Mouse (Mus musculus): ENCODE results near the gene Dirc2. TPM values are rescaled to one million over a fixed set of nuclear protein-coding genes. Genes with fewer than 3 reads are reported as not detected.

The Dirc2 gene
- total RNA-seq, 2 experiments from 2014 or later: 67.2 to 68.0 TPM

DNA sequence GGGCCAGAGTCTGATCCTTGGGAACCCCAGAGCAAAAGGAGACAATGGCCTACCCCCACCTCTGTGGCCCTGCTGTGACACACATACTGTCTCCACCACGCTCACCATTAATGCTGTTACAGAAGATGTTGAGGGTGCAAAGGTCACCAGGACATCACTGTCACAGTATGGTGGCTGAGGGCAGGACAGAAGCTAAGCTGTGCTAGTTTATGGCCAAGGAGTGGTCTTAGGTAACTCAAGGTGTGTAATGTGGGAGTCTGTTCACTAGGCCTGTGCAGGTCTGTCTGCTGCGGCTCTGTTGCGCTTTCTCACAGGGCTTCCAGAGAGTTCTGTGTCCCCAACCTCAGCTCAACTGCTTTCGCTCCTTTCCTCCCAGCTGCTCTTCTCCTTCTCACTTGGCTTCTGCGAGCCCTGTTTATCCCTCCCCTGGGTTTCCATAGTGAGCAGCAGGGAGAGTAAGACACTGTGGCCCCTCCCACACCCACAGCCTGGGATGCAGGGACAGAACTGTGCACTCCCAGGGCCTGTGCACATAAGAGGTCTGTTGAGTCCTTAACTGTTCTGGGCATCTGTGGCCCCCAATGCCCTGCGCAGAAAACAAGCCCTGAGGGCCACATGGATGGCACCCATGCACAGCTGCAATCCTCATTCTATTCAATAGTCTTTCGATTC, 30.9 kb downstream of the Dirc2 start:
- DNase-seq: no peak

DNA sequence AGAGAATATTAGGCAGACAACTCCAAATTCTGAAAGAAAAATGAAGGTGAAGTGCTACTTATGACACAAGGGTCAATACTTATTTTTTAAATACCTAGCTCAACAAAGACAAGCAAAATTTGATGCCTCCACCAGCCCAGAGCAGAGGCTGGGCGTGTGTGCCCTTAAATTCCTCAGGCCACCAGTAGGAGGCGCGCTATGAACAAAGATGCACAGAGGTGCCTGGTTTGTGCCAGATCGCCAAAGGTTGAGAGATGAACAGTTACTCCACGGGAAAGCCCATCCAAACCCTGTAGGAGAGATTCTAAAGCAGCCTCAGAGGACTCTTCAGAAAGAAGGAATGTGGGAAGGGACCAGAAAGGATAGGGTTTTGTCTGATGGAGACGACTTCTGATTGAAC, 35.1 kb downstream of the Dirc2 start:
- peak; percentile 50 to 52 for DNase-seq

DNA sequence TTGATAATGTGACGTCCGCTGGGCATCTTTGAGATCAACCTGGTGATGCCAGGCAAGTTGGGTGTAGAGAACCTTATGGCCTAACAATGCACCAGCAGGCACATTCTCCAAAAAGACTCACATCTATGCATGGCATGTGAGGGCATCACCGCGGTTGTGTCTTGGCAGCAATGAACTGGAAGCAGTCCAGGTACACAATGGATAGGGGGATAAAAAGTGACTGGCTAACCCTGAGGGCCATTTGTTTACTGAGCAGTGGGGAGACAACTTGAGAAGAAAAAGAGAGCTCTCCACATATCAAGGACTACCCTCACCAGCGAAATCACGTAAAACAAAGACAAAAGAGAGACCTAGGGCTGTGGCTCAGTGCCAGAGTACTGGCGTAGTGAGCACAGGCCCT, 37.1 kb downstream of the Dirc2 start:
- DNase-seq: no peak

DNA sequence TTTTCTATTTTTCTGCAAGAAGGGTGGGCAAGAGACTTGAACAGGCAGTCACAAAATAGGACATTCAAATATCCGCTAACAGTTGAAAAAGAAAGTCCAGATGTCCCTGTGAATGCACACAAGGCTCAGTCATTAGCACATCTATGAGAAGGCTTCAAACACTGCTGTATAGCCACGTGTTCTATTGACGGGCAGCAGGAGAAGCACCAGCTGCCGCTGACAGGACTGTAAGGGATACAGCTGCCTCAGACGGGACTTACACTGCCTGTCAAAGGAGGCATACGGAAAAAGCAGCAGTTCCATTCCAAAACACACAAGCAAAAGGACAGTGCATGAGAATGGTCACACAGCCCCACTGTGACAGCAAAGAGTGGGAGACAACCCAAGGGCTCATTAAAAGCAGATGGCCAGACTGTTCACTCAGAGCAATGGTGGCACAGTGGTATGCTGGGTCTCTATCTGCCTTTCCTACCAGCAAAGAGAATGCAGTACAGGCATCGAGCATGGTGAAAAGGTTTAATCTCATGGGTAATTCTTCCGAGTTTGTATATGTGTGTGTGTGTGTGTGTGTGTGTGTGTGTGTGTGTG, 39.9 kb downstream of the Dirc2 start:
- no peak for DNase-seq

DNA sequence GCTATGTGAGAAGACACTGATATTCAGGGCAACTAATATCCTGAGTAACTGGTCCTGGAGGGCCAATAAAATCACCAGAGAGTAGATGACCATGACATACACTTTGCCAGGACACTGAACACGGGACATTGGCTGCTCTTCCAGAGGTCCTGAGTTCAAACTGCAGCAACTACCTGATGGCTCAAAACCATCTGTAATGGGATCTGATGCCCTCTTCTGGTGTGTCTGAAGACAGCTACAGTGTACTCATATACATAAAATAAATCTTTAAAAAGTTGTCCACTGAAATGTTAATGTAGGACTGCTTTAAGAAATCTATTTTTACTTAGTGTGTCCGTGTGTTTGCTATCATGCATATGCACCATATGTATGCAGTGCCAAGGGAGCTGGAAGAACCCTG, 42.6 kb downstream of the Dirc2 start:
- DNase-seq: no peak

DNA sequence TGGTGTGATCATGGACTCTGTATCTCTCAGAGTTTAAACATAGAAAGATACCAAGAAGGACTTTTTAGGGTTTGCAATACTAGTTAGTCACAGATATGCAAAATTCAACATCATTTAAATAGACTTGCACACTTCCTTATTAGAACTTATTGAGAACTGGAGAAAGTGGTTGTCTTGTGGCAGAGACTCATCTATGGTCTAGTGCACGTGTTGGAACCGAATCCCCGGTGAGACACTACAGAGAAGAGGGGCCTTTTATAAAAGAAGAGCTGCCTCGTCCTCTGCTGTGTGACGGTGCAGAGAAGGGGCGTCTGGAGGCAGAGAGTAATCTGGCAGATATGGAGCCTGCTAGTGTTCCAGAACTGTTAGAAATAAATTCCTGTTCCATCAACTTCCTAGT, 44.6 kb downstream of the Dirc2 start:
- no peak for DNase-seq

DNA sequence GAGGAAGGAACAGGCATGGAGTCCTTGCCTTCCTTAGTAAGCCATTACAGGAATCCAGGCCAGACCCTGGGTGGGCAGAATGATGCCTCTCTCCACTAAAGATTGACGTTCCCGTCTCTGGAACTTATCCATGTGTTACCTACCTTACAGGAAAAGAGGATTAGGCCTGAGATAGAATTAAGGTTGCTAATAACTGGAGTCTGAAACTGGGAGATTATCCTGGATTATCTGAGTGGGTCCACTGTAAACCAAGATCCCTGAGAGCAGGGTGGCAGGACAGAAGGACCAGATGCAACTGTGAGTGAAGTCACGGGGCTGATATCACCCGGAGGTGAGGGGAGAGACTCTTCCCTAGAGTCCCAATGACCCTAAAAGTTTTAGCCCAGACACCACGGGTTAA, 51.4 kb downstream of the Dirc2 start:
- no peak for DNase-seq

DNA sequence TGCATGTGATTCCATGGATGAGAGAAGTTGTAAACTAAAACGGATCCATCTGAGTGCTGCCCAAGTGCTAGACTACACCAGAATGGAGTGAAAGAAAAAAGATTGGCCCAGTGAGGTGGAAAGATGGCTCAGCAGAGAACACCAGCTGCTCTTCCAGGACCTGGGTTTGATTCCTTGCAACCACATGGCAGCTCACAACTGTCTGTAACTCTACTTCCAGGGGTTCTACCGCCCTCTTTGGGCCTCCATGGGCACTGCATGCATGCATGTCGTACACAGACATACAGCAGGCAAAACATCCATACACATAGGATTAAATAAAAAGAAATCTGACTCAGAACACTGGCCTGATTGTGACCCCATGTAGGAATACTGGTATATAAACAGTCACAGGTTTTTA, 52.9 kb downstream of the Dirc2 start:
- no peak for DNase-seq

DNA sequence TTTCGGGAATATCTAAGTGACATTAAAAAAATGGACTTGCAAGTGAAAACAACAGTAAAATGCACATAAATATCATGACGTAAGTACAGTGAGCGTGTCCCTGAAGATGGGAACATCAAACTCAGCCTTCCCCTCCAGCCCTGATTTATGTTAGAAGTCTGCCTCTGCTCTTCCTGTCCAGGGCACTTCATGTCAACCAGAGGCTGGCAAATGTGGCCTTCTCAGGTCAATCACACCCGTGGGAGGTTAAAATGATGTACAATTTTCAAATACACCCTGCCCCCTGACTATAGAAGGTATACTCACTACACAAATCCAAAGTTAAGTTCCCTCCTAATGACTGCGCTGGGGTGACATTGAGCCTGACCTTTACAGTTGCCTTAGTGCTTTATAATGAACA, 53.4 kb downstream of the Dirc2 start:
- no peak for DNase-seq

DNA sequence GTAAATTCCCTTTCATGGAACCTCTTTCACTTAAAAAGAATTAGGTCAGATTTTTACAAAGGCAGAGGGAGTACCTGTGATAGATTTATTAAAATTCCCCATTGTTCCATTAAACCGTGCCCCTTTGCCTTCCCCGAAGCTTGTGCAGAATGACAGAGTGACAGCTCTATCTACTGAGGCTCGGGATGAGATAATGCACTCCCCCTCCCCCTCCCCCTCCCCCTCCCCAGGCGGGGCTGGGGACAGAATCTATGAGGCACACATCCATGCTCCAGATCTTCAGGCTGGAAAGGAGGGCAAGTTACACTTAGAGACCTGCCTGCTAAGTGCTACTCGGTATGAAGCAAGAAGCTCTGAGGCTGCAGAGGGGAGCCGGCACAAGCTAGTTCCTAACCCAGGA, 53.8 kb downstream of the Dirc2 start:
- no peak for DNase-seq

DNA sequence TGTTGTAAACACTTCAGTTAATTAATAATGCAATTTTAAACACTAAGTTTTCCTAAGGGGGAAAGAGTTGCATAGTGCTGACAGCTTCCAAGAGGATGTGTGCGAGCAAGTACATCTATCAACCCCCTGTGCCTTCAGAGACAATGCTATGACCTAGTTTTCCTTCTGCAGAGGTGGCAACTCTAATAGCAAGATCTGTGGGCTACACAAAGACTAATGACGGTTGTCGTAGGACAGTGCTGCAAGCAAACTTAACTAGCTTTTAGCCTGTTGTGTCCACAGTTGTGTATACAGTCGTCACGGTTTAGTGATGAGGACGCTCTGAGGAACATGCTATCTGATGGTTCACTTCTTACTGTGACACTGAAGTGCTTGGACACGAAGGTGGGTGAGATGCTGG, 54.5 kb downstream of the Dirc2 start:
- no peak for DNase-seq

DNA sequence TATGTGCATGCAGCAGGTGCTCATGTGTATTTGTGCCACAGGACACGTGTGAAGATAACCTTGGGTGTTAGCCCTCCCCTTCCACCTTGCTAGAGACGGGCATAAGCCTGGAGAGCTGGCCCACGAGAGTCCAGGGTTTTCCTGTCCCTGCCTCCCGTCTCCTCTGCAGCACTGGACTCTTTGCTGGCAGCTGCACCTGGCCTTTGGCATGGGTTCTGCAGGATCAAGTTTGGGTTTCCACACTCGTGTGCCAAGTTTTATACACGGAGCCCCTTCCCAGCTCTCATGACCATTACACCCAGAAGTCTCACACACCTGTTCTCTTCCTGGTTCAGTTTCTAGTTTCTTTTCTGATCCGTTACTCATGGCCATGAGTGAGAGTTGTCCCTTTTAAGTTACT, 55.5 kb downstream of the Dirc2 start:
- DNase-seq: no peak

DNA sequence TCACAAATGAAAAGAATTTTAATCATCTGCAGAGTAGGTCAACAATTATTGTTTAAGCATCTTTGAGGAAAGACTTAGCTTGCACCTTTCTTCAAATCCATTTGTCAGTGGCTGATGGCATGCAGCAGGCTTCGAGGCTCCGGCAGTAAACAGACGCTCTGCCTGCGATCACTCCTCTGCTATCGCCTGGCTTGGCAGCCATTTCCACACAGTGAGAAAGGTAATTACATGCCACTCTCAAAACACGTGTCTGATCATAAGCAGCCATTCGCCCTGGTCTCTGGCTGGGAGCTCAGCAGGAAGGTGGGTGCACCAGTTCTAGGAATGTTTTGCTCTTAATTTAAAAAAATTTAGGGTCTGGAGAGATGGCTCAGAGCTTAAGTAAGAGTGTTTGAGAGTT, 58.2 kb downstream of the Dirc2 start:
- DNase-seq: peak in 1 of 2 experiments; percentile 13

DNA sequence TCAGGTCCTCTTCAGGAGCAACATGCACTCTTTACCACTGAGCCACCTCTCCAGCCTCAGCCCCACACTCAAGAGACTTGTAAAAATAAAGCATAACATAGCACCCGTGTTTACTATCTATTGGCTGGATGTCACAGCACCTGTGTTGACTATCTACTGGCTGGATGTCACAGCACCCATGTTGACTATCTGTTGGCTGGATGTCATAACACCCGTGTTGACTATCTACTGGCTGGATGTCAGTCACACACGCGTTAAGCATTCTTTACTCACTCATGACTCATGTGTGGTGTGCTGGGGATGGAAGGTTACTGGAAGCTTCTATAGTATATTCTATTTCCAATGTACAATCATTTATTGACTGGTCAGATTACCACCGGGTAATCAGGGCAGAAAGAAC, 62.2 kb downstream of the Dirc2 start:
- DNase-seq: no peak

DNA sequence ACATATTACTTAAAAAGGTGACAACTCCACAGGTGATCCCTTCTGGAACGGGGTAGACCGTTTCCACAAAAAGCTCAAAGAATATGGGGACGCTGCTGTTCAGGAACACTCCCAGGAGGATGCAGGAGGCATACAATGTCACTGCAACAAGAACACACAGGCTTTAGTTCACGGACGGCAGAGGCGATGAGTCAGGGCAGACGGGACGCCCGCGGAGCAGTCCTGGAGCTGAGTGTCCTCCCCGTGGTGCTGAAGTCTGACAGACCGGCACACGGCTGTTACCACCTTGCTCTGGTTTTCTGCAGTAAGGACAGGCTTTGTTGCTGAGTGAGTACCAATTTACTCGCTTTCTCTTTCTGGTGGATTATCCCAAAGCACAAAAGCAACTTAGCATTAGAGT, 64.4 kb downstream of the Dirc2 start:
- DNase-seq: no peak

DNA sequence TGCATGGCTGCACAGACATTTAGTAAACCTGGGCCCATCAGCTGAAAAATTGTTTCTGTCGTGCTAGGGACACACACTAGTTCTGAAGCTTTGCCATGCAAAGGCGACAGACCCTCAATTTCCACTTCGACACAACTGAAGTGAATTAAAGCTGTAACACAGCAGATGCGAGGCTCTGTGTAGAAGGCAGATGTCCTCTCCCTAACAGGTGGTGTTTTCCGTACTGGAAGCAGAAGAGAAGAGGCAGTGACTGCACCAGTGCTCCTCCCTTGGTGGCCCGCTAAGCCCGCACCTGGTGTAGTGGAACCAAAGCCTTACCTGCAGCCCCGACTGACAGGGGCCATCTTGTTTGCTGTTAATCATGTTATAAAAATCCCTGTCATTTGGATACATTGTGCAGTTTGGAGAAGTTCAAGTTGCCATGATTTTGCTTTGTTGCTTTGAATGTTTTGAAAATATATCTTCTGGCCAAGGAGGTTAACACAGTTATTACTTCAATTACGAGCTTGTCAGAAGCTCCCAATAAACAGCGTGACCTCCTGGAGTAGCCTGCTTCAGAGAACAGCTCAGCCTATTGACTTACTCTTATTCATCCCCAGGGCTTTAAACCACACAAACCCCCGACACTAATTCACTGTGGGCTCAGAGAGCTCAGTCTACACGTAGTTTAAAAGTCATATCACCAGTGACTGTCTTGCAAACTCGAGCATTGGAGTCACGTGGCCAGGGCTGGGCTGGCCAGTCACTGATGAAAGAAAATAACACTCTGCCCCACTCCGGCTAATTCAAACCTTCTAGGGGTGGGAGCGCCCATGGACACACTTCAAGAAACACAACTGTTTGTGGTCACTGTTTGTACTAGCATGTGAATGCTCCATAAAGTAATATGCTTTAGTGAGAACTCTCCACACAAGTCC, 65.1 kb downstream of the Dirc2 start:
- DNase-seq: no peak

DNA sequence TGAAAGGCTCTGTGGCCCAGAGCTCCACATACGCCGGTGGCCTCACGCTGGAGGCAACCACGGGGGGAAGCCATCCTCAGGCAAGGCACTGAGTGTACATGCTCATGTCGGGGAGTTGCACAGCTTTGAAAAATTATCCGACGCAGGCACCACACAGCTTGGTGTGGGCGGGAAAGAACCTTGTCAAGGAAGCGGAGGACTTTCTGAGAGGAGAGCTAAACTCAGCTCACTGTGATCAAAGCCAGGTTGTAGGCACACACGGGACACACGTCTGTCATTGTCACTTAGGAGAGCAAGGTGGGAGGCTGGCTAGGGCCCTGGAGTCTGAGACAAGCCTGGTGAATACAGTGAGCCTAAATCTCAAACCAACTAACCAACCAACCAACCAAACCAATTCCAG, 67.3 kb downstream of the Dirc2 start:
- DNase-seq: peak; percentile 35 to 36

DNA sequence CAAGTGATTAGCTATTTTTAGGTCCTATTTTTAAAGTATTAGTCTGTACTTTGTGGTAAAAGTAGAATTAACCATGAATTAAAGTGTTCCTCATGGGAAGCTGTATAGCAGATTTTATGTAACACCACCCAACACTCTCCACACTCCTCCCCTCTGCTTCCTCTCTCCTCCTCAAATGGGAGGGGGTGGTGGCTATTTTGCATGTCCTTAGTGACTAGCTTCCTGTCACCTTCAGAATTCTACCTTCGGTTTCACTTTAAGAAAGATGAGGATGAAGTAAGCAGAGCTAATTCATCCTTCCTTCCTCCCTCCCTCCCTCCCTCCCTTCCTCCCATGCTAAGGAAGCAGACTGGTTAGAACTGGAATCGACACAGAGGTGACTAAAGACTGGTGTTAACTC, 73.1 kb downstream of the Dirc2 start:
- DNase-seq: no peak

DNA sequence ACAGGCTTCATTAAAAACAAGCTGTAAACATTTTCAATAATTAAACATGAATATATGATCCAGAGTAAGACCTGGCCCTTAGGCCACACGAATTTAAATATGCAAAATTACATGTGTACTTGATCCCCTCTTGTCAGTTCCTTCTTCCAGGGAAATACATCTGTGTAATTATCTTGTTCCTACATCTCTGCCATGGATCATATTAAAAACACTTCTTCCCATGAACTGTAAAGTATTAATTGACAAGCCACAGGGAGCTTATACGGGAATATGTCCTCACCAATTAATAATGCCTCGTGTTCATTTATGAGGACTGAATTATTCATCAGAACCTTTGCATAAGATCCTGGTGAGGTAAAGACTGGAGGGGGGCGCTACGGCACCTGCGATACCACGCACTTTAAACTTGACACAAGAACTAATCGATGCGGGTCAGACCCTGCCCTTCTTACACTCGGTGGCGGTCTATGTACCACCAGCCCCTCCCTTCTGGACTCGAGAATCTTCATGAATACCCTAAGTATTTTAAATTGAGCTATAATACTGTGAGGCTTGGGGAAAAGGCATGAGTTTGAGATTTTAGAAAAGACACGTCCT, 74.8 kb downstream of the Dirc2 start:
- DNase-seq: no peak

DNA sequence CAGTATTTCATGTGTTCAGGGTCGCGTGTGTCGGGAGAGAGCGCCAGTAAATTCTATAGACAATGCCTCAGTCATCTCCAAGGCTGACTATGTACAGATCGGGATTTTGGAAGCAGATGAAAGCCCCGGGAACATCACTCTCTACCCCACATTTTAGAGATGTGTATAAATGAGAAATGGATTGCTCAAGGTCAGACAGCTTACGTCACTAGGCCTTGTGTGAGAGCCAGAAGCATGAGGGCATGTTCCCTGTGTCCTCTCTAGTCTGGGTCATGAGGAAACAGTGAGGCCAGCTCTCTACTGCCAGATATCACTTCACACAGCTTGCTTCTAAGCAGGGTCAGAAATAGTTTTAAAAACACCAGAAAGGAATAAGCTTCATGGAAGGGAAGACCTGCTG, 77.5 kb downstream of the Dirc2 start:
- no peak for DNase-seq

DNA sequence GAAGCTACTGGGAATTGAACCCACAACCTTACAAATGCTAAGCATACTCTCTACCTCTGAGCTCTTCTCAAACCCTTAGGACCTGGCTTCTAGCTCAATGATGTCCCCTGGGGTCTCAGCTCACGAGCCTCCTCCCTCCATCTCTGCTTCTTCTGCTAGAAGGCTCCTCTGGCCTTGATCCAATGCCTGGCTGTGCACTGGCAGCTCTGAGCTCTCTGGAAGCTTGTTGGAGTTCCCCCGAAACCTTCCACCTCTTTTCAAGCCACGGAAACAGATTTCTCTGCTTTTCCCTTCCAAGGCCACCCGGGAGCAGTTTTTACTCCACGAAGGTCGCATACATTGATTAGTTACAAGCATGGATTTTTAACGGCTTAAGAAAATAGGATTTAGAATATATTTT, 82.7 kb downstream of the Dirc2 start:
- no peak for DNase-seq

DNA sequence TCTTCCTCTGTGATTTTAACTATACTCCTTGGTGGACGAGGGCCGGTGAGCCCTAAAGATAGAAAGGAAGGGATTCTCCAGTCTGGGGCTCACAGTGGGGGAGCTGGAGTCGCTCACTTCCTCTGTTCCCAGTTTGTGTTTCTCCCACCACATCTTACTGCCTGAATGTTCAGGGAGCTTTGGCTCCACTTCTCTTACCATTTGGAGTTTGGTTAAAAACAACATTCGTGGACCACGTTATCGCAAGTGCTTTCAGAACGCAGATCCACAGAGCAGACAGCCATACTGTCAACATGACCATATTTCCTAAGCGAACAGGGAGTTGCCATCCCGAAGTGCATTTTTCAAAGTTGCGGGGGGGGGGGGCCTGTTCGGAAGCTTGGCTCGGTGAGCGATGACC, 84.1 kb downstream of the Dirc2 start:
- DNase-seq: no peak

All from layer of hippocampus, postnatal 36 days (tissue).